Mouse (Mus musculus) neural tube, embryonic 11.5 days (tissue): ENCODE data around the gene Palm3. TPM values are rescaled to one million over a fixed set of nuclear protein-coding genes. Genes with fewer than 3 reads are reported as not detected.

Experiments
- microRNA counts: library from miRNA; unstranded; fragments of <30 nt; microRNA quantifications from one replicate; lab custom pipeline; 2015
- microRNA-seq: library from miRNA; unstranded; fragments of <30 nt; microRNA quantifications from one replicate; pipeline ENCODE4, GENCODE M21; 2016
- polyA plus RNA-seq: library from polyadenylated mRNA; unstranded; fragments of >200 nt; fragmentation: Nextera tagmentation; extraction: Ambion mirVana; gene quantifications from 2 replicates; pipeline ENCODE4 v1.2.1, GENCODE M21; 2014

Gene Palm3
- polyA plus RNA-seq, 1 experiment from 2014 or later = 4.4 TPM

MicroRNAs encoded within 50 kb of the gene (microRNA counts, 519-probe panel; counts per million panel counts)
- microRNA mmu-miR-1199 (lab: Ali Mortazavi, UCI) = 171 counts per million, percentile 57 among the panel's probes with 10 or more counts

Small RNA genes within 50 kb of the gene (microRNA-seq; reads per million reads assigned to microRNA genes)
- gene Mir1199 = not detected
- 1.8 reads per million for gene Mir8111

Other genes with a start within 250 kb of the Palm3 start
- gene Adgrl1, start 121.4 kb upstream of the Palm3 start, polyA plus RNA-seq = 20.6 and 21.6 TPM in 2 replicates
- gene Gm10644, start 66.3 kb upstream of the Palm3 start, polyA plus RNA-seq = 0.44 and 0.57 TPM in 2 replicates
- 78.4 and 84.2 TPM in 2 replicates for gene Asf1b, start 66.0 kb upstream of the Palm3 start, polyA plus RNA-seq
- 154 and 171 TPM in 2 replicates for gene Prkaca, start 48.5 kb upstream of the Palm3 start, polyA plus RNA-seq
- gene Samd1, start 23.8 kb upstream of the Palm3 start, polyA plus RNA-seq = 14.4 and 16.5 TPM in 2 replicates
- 0.70 and 0.77 TPM in 2 replicates for gene 1700067K01Rik, start 20.0 kb upstream of the Palm3 start, polyA plus RNA-seq
- gene 2210011C24Rik, start 9.3 kb upstream of the Palm3 start, polyA plus RNA-seq = not detected in 2 replicates
- gene Il27ra, start 21.1 kb downstream of the Palm3 start, polyA plus RNA-seq = 0.12 and 0.13 TPM in 2 replicates
- not detected in 2 replicates for gene Rln3, start 23.5 kb downstream of the Palm3 start, polyA plus RNA-seq
- gene Gm10643, start 43.7 kb downstream of the Palm3 start, polyA plus RNA-seq = 1.8 and 2.6 TPM in 2 replicates
- gene Rfx1, start 45.4 kb downstream of the Palm3 start, polyA plus RNA-seq = 9.6 TPM in 2 replicates
- 17.0 and 17.1 TPM in 2 replicates for gene Dcaf15, start 83.3 kb downstream of the Palm3 start, polyA plus RNA-seq
- gene Podnl1, start 104.5 kb downstream of the Palm3 start, polyA plus RNA-seq = 0.27 TPM in 1 of 2 replicates, not detected in the other
- 11.2 and 12.4 TPM in 2 replicates for gene Cc2d1a, start 126.5 kb downstream of the Palm3 start, polyA plus RNA-seq
- gene 4930432K21Rik, start 126.6 kb downstream of the Palm3 start, polyA plus RNA-seq = 1.0 and 1.3 TPM in 2 replicates
- 6.2 TPM in 2 replicates for gene Nanos3, start 163.7 kb downstream of the Palm3 start, polyA plus RNA-seq
- gene Zswim4, start 215.6 kb downstream of the Palm3 start, polyA plus RNA-seq = 34.9 and 35.5 TPM in 2 replicates
- 301 and 323 TPM in 2 replicates for gene D8Ertd738e, start 228.2 kb downstream of the Palm3 start, polyA plus RNA-seq
- 50.7 and 55.9 TPM in 2 replicates for gene Mri1, start 235.9 kb downstream of the Palm3 start, polyA plus RNA-seq
- 21.4 and 26.6 TPM in 2 replicates for gene Ccdc130, start 248.9 kb downstream of the Palm3 start, polyA plus RNA-seq